Mouse (Mus musculus) forebrain, embryonic 11.5 days (tissue): ENCODE results near the gene Cacna1d. TPM values are rescaled to one million over a fixed set of nuclear protein-coding genes. Genes with fewer than 3 reads are reported as not detected.

Source experiments
- ATAC-seq: fragments of 200-750 bp; cut with Nextera tagmentation; replicated peaks from 2 replicates; pipeline ENCODE4 v1.8.0; 2017; ENCODE audit warnings: moderate TSS enrichment; ENCODE audit not compliant: low FRiP score
- DNase-seq: peaks from one replicate; pipeline ENCODE4 v3.0.0-alpha.2; 2017; ENCODE audit warnings: low spot score
- H3K27ac ChIP-seq: fragments of 300-500 bp; sonication (generic); 2 replicates; pipeline ENCODE4 v1.5.1; 2014; ENCODE audit warnings: low read depth, low read length
- H3K27me3 ChIP-seq: fragments of 300-500 bp; sonication (generic); 2 replicates; pipeline ENCODE4 v1.6.1; 2014; ENCODE audit warnings: mild to moderate bottlenecking, low read length, mixed read lengths; ENCODE audit not compliant: control insufficient read depth, insufficient read depth
- H3K36me3 ChIP-seq: fragments of 300-500 bp; sonication (generic); 2 replicates; pipeline ENCODE4 v1.6.1; 2014; ENCODE audit warnings: mild to moderate bottlenecking, low read length, moderate library complexity, mixed read lengths; ENCODE audit not compliant: control insufficient read depth, insufficient read depth
- H3K4me1 ChIP-seq: fragments of 300-500 bp; sonication (generic); replicated peaks from 2 replicates; pipeline ENCODE4 v1.6.1; 2014; ENCODE audit warnings: low read length, mixed read lengths; ENCODE audit not compliant: control insufficient read depth, insufficient read depth
- H3K4me2 ChIP-seq: fragments of 300-500 bp; sonication (generic); 2 replicates; pipeline ENCODE4 v1.6.1; 2014; ENCODE audit warnings: low read depth, mild to moderate bottlenecking, low read length, moderate library complexity, mixed read lengths; ENCODE audit not compliant: severe bottlenecking
- H3K4me3 ChIP-seq: fragments of 300-500 bp; sonication (generic); 2 replicates; pipeline ENCODE4 v1.5.1; 2014; ENCODE audit warnings: low read depth, low read length
- H3K9ac ChIP-seq: fragments of 300-500 bp; sonication (generic); 2 replicates; pipeline ENCODE4 v1.6.1; 2014; ENCODE audit warnings: low read length
- H3K9me3 ChIP-seq: fragments of 300-500 bp; sonication (generic); 2 replicates; pipeline ENCODE4 v1.6.1; 2016; ENCODE audit warnings: low read length, mixed read lengths; ENCODE audit not compliant: control insufficient read depth
- WGBS: fragments of 180-500 bp; shearing (Covaris S2); extraction: QIAGEN DNeasy Blood & Tissue Kit; methylation state at CpG from one replicate; pipeline ENCODE4 v1.1.7; 2014; 5-methylcytosine and 5-hydroxymethylcytosine counted together
- polyA plus RNA-seq: library from polyadenylated mRNA; unstranded; fragments of >200 nt; fragmentation: Nextera tagmentation; extraction: Ambion mirVana; gene quantifications from 2 replicates; pipeline ENCODE4 v1.2.1, GENCODE M21; 2014

The Cacna1d gene
- polyA plus RNA-seq, 1 experiment from 2014 or later: 1.8 TPM

DNA sequence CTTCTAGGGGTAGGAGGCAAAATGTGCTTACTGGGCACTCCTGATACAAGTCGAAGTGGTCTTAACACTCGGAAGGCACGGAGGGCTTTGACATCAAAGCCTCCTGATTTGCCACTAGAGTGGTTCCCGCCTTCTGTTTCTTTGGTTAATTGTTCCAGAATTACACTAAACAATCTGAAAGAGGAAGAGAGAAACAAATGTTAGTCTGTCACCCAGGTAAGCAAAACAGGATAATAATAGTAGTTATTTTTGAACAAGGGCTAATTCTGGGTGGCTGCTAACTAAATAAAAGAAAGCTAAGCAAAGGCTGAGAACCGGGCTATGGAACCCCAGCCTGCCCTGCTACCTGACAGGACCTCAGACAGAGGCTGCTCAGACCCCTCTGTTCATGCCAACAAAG, 307.2 kb downstream of the Cacna1d start:
- Histone ChIP-seq H3K27me3 (no peaks in the 10 kb centered on the region), H3K4me1 (no peaks in the 10 kb centered on the region), H3K4me2 (no peak overlapping the region), H3K9ac (no peak overlapping the region), H3K9me3 (no peaks in the 10 kb centered on the region), H3K27ac (no peak overlapping the region), H3K4me3 (no peak overlapping the region), H3K36me3 (no peaks in the 10 kb centered on the region)
- 78% methylated on average over 5 of the region's 5 CpGs for WGBS
- ATAC-seq (no peak), DNase-seq (no peak)

DNA sequence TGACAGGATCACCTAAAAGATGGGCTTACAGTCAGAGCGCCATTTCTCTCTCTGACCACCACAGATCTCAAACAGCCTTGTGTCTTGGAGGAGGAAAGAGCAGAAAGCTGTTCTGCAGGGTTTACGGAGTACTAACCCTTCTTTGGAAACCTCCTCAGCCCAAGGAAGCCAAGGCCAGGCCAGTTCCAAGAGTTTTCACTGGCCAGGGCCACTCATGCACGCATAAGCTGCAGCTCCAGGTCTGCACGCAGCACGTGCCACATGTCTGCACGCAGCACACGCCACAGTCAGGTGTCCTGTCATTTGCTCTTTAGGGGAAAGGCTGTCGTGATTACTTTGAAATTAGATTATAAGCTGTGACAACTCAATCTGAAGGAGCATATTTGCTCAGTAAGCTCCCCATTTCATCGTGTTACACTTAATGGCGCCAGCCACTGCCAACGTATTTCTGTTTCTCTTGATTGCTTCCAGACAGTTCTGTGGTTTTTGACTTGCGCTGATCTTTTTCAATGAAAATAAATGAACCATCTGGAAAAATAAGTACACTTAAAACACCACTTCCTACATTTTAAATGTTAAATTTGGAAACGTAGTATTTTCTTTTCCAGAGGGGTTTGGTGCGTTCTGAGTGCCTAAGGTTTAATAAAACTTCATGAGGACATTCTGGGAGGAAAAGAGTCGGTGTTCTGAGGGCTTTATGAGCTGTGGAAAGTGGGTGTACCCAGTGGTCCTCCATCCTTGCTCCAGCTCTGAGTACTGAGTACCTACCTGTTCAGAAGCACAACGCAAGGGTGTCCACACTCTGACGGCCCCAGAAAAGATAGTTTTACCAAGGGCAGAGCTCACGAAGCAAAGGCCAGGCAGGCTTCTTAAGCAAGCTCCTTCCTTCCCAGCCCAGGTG, 308.4 kb downstream of the Cacna1d start:
- no peaks in the 10 kb centered on the region for H3K9me3 ChIP-seq
- H3K27me3 ChIP-seq: no peaks in the 10 kb centered on the region
- H3K36me3 ChIP-seq: no peaks in the 10 kb centered on the region
- H3K4me1 ChIP-seq: no peaks in the 10 kb centered on the region
- H3K4me3 ChIP-seq: no peak overlapping the region
- no peak for DNase-seq
- WGBS: 86% methylated on average over 18 of the region's 18 CpGs
- no peak overlapping the region for H3K9ac ChIP-seq
- no peak overlapping the region for H3K4me2 ChIP-seq
- no peak for ATAC-seq
- no peak overlapping the region for H3K27ac ChIP-seq

DNA sequence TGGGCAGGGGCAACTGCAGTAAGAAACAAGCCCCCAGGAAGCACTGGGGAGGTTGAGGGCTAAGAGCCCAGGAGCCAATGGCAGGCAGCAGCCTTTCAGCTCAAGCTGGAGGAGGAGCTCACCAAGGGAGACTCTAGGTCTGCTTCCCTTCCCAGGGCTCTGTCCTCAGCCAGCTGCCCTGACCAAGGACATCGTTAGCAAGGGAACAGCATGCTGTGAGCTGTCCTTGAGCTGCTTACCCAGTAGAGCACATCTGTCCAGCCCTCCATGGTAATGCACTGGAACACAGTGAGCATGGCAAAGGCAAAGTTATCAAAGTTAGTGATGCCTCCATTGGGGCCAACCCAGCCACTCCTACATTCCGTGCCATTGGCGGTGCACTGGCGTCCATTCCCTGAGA, 312.9 kb downstream of the Cacna1d start:
- no peaks in the 10 kb centered on the region for H3K36me3 ChIP-seq
- DNase-seq: no peak
- no peaks in the 10 kb centered on the region; the same call in 1 of the 2 replicates for H3K27me3 ChIP-seq
- no peaks in the 10 kb centered on the region for H3K9me3 ChIP-seq
- no peak overlapping the region for H3K4me2 ChIP-seq
- no peak for ATAC-seq
- H3K9ac ChIP-seq: no peak overlapping the region
- no peaks in the 10 kb centered on the region for H3K4me1 ChIP-seq
- no peak overlapping the region for H3K27ac ChIP-seq
- H3K4me3 ChIP-seq: no peak overlapping the region
- 89% methylated on average over 4 of the region's 4 CpGs for WGBS

- DNase-seq: no peak
These were observed 313.4 kb downstream of the Cacna1d start for GRCm38 (mm10) chr14:30177850-30178249.

DNA sequence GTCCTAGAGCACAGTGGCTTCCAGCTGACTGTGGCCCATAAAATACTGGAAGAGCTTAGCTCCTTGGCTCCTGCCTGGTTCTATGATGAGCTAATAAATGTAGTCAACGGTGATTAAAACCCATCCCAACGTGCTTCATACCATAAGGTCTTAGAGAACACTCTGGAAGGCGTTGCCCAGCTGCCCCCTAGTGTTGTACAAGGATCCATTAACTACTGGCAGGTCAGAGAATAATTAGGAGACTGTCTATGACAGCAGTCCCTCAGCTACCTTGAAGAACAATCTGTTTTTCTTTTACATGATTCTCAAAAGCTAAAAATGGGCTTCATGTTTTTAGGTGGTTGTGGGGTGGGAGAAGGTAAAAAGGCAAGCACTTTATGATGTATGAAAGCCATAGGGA, 315.9 kb downstream of the Cacna1d start:
- H3K4me1 ChIP-seq: no peaks in the 10 kb centered on the region
- no peaks in the 10 kb centered on the region; the same call in 1 of the 2 replicates for H3K27me3 ChIP-seq
- DNase-seq (no peak), ATAC-seq (no peak)
- no peak overlapping the region for H3K9ac ChIP-seq
- H3K4me2 ChIP-seq: no peak overlapping the region
- H3K27ac ChIP-seq: no peak overlapping the region
- no peak overlapping the region for H3K4me3 ChIP-seq
- H3K36me3 ChIP-seq: no peaks in the 10 kb centered on the region
- 74% methylated on average over 3 of the region's 3 CpGs for WGBS
- no peaks in the 10 kb centered on the region for H3K9me3 ChIP-seq

More at GRCm38 (mm10) chr14:30177850-30178249, 313.4 kb downstream of the Cacna1d start:
- H3K4me2 ChIP-seq: no peak overlapping the region
- no peak overlapping the region for H3K9ac ChIP-seq
- no peaks in the 10 kb centered on the region for H3K36me3 ChIP-seq
- H3K4me1 ChIP-seq: no peaks in the 10 kb centered on the region
- ATAC-seq: no peak
- 50% methylated on average over 5 of the region's 5 CpGs for WGBS
- no peak overlapping the region for H3K4me3 ChIP-seq
- no peaks in the 10 kb centered on the region for H3K9me3 ChIP-seq
- H3K27me3 ChIP-seq: no peaks in the 10 kb centered on the region; the same call in 1 of the 2 replicates
- no peak overlapping the region for H3K27ac ChIP-seq

- no peak overlapping the region for H3K9ac ChIP-seq
- no peaks in the 10 kb centered on the region for H3K9me3 ChIP-seq
- ATAC-seq: no peak
- no peaks in the 10 kb centered on the region; the same call in 1 of the 2 replicates for H3K27me3 ChIP-seq
- no peak overlapping the region for H3K27ac ChIP-seq
- H3K36me3 ChIP-seq: no peaks in the 10 kb centered on the region
- no peak overlapping the region for H3K4me2 ChIP-seq
- no peak overlapping the region for H3K4me3 ChIP-seq
- no peak for DNase-seq
- H3K4me1 ChIP-seq: no peaks in the 10 kb centered on the region
- WGBS: 72% methylated on average over 12 of the region's 12 CpGs
These were observed 318.2 kb downstream of the Cacna1d start for GRCm38 (mm10) chr14:30172821-30173755.

DNA sequence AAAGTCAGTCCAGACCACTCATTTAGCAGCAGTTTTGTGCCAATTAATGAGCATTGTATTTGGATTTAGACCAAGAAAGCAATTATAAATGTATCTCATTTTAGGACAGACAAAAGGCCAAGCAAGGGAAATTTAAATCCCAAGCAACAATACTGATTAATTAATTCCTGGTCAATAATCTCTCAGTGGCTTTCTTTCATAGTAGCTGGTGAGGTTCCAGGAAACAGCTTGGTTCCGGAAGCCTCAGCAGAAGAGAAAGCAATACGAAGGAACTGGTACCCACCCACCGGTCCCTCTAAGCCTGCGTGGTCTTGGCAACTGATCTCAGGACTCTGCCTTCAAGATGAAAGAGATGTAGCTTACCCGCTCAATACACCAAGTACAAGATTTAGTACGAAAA, 319.7 kb downstream of the Cacna1d start:
- H3K36me3 ChIP-seq: no peaks in the 10 kb centered on the region
- no peak overlapping the region for H3K4me2 ChIP-seq
- 62% methylated on average over 6 of the region's 6 CpGs for whole genome bisulfite sequencing
- no peaks in the 10 kb centered on the region for H3K9me3 ChIP-seq
- no peaks in the 10 kb centered on the region; the same call in 1 of the 2 replicates for H3K27me3 ChIP-seq
- ATAC-seq (no peak), DNase-seq (no peak)
- no peak overlapping the region for H3K4me3 ChIP-seq
- no peak overlapping the region for H3K27ac ChIP-seq
- H3K9ac ChIP-seq: no peak overlapping the region
- H3K4me1 ChIP-seq: no peaks in the 10 kb centered on the region

- Histone ChIP-seq H3K9ac (no peak overlapping the region), H3K27me3 (no peaks in the 10 kb centered on the region; the same call in 1 of the 2 replicates), H3K36me3 (no peaks in the 10 kb centered on the region), H3K27ac (no peak overlapping the region), H3K4me3 (no peak overlapping the region), H3K9me3 (no peaks in the 10 kb centered on the region), H3K4me1 (no peaks in the 10 kb centered on the region), H3K4me2 (no peak overlapping the region)
- WGBS: 62% methylated on average over 6 of the region's 6 CpGs
- ATAC-seq: no peak
- no peak for DNase-seq
These were observed 320.2 kb downstream of the Cacna1d start for GRCm38 (mm10) chr14:30171008-30171407.
